Mouse (Mus musculus): ENCODE measurements around the gene Pdcd4.
"Not testable (repeated sequence)": the region's sequence is repeated elsewhere in the genome, so short reads cannot be mapped to it uniquely, and the experiment has no call there.

Gene Pdcd4

DNA sequence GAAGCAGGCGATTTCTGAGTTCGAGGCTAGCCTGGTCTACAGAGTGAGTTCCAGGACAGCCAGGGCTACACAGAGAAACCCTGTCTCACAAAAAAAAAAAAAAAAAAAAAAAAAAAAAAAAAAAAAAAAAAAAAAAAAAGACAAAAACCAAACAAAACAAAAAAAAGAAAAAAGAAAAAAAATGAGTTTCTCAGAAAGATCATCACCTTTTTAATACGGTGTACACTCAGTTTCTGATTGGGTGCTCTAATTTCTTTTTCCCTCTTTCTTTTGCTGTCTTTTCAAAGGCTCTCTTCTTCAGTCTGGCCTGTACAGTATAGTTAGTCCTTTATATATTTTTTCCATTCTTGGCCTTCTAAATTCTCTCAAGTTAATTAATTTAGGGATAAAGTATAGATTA lies 72.3 kb downstream of the Pdcd4 start:
- not testable (repeated sequence) for DNase-seq

DNA sequence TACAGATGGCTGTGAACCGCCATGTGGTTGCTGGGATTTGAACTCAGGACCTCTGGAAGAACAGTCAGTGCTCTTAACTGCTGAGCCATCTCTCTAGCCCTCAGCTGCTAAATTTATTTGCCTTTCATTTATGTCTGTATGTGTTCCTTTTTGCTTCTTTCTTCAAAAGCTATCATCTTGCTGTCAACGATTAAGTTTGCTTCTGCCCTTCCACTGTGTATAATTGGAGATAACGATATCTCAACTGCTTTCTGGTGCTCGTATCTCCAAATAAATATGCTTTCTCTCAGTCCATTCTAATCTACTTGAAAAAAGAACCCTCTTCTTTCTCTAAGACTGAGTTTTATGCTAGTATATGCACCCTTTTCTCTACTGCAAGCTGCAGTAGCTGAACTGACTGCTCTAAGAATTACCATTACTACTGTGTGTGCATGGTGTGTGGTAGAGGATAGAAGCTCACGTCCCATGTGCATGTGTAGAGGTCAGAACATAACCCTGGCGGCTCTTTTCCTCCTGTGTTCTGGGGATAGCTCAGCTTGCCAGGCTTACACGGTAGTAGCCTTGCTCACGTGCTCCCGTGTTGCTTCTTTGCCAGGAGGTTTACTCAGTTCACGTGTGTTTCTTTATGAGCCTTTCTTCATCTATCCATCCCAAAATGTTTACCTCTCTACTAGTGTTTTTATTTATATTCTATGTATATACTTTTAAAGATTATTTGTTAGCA lies 73.0 kb downstream of the Pdcd4 start:
- no peak for DNase-seq

DNA sequence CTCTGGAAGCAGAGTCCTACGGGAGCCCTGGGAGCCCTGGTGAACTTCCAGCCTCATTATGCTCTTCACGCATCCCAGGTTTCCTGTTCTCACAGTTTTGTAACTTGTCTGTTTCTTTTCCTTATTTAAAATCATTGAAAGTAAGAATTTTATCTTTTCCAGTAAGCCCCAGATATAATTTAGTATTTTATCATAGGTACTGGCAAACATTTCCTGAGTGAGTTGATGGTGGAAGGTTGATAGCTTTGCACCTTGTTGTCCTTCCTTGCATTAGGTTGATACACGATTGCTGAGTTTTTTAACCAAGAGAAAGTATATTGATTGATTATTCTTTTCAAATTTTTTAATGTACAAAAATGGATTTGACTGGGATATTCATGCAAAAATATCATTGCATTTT lies 77.2 kb downstream of the Pdcd4 start:
- DNase-seq: no peak

DNA sequence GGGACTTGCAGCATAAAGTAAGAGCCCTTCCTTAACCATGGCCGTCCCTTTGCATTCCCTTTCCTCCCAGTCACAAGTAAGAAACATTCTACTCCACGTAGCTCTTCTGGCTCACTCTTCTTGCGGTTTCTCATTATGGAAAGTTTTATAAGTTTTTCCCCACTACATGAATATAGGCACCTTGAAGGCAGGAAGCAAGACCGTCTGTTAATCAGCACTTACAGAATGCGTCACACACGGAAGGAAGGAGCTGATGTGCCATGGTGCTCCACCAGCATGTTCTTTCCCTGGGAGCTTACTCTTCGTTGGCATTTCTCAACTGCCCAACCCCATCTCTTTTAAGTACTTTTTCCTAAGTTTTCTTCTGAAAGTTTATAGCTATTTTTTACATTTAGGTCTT lies 79.9 kb downstream of the Pdcd4 start:
- no peak for DNase-seq

DNA sequence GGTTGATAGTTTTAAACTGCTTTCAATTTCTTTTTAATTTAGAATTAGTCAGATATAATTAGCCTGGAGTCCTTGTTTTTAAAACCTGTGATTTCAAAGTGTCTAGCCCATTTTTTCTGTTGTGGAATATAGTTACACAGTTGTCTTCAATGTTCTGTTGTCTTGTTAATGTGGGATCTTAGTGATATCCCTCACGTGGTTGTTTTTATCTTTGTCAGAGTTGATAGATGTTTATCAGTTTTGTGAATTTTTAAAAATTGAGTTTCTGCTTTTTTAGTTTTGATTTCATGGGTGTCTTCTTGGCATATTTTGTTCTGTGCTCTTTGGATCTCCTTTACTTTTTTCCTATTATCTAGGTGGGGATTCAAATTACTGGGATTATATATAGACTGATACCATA lies 81.6 kb downstream of the Pdcd4 start:
- no peak for DNase-seq

Data from cerebellum, adult 11 months (tissue).